Mouse (Mus musculus): Measurements from ENCODE around the gene Gm3095.
"Not testable (repeated sequence)": the region's sequence is repeated elsewhere in the genome, so short reads cannot be mapped to it uniquely, and the experiment has no call there.

Gm3095 gene

GRCm38 (mm10) chr14:3963247-3963646 is at the start of gene Gm3095:
TSS of gene Gm3095 (plus strand) at chr14:3963547.
- DNase-seq (ENCODE audit: low spot score) = not testable (repeated sequence)

- DNase-seq (ENCODE audit: low spot score) = not testable (repeated sequence)
Observed at GRCm38 (mm10) chr14:3931456-3931855, 31.9 kb upstream of the Gm3095 start, which contains the start of gene Gm3029. TSS of gene Gm3029 (plus strand) at chr14:3931756.

GRCm38 (mm10) chr14:3998094-3998493 is 34.7 kb downstream of the Gm3095 start, which contains the start of gene Gm3099:
TSS of gene Gm3099 (plus strand) at chr14:3998394.
- DNase-seq (ENCODE audit: low spot score) = not testable (repeated sequence)

Measured in testis, postnatal 10 days (tissue).